Mouse (Mus musculus): ENCODE measurements at regions not wholly inside any gene's neighbourhood (a gene's known extent, or its start where the extent isn't known, plus 50 kb on each side); places are given as distances from the start of the nearest gene placed in this dataset.

DNA sequence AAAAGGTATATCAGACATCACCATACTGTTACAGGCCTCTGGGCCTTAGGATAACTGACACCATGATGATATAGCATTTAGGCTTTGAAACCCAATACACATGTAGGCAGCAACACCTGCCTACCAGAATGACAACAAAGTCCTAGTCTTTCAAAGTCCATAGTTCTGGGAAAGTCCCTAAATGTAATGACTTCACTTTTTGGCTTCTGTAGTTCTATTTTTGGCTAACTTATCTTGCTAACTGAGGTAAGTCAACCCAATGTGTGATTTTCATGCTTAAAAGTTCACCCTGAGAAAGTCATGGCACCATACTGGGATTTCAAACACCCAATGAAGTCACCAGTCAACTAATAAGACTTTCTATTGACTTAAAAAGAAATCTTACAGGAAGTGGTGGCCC is 485.8 kb upstream of the Fam174a start:
- TF ChIP-seq MAX (IDR thresholded peaks at IDR 0.05; ENCODE audit: low read depth) = no peak
- TF ChIP-seq POLR2A (IDR thresholded peaks at IDR 0.05; ENCODE audit: insufficient read length, low read depth) = no peak
- no peak for TF ChIP-seq MYOD1 (IDR thresholded peaks at IDR 0.05; ENCODE audit: control insufficient read depth in 1 of 3, insufficient read length in 2 of 3, low read depth in 2 of 3)
- TF ChIP-seq MYOG (IDR thresholded peaks at IDR 0.05; ENCODE audit: control insufficient read depth in 1 of 3, insufficient read depth in 1 of 3, insufficient read length in 2 of 3, low read depth in 2 of 3) = no peak
- TF ChIP-seq E2F4 (IDR thresholded peaks at IDR 0.05; ENCODE audit: insufficient read depth) = no peak
- no peak for TF ChIP-seq REST (IDR thresholded peaks at IDR 0.05; ENCODE audit: insufficient read depth, insufficient read length)
- TF ChIP-seq TCF12 (IDR thresholded peaks at IDR 0.05; ENCODE audit: insufficient read depth, poor library complexity, severe bottlenecking) = no peak
- TF ChIP-seq USF1 (IDR thresholded peaks at IDR 0.05; ENCODE audit: low read depth) = no peak

All from myocyte (in vitro differentiated cells).